Mouse (Mus musculus) stomach, postnatal 0 days (tissue): Measurements from ENCODE around the gene Doc2g.

Experiments used
- CTCF ChIP-seq: IDR thresholded peaks from 2 replicates; pipeline ENCODE4 v1.5.1; 2016; ENCODE audit warnings: antibody characterized with exemption, low read depth, mild to moderate bottlenecking, moderate library complexity
- EP300 ChIP-seq: optimal IDR thresholded peaks from 2 replicates; pipeline ENCODE3; 2016; ENCODE audit warnings: antibody characterized with exemption

DNA sequence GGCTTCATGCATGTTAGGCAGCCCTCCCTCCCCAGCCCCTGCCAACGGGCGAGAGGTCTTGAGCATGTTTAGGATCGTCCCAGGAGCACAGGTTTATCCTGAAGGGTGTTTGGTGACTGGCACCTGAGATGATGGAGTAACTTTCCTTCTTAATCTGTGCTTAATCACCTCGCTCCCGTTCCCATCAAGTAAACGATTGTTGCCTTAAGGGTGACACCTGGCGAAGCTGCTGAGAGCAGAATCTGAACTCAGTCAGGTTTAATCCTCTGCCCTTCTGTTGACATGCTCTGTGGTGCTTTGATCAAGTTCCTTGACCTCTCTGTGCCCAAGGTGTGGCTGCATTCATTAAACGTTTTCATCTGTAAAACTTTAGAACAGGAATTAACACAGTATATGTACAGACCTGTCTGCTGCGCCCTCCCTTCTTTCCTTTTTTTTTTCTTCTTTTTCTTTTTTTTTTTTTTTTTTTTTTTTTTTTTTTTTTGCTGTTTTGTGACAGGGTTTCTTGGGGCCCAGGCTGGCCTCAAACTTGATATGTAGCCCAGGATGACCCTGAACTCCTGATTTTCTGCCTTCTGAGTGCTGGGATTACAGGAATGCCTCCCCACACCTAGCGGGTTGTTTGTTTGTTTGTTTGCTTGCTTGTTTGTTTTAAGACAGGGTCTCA lies 14.9 kb downstream of the Doc2g start:
- no peak for TF ChIP-seq CTCF
- TF ChIP-seq EP300, result no peak
